Mouse (Mus musculus) lung, postnatal 36 days (tissue): ENCODE measurements around the gene Ppp1r15b.

Source experiments
- DNase-seq: peaks from one replicate; pipeline ENCODE4 v3.0.0; 2022; ENCODE audit warnings: mixed read lengths

The Ppp1r15b gene

GRCm38 (mm10) chr1:133162981-133163380 is 32.0 kb downstream of the Ppp1r15b start:
- no peak for DNase-seq

GRCm38 (mm10) chr1:133163820-133164431 is 33.0 kb downstream of the Ppp1r15b start, which contains the start of gene Plekha6:
Gene Plekha6, plus strand, starts transcription at chr1:133164210.
- peak; percentile 38 for DNase-seq

- no peak for DNase-seq
Measured at GRCm38 (mm10) chr1:133164591-133165011, 33.7 kb downstream of the Ppp1r15b start.

GRCm38 (mm10) chr1:133165111-133165510 is 34.2 kb downstream of the Ppp1r15b start:
- no peak for DNase-seq

GRCm38 (mm10) chr1:133168318-133169060 is 37.5 kb downstream of the Ppp1r15b start:
- DNase-seq = no peak

- no peak for DNase-seq
Measured at GRCm38 (mm10) chr1:133170196-133170595, 39.3 kb downstream of the Ppp1r15b start.

- DNase-seq = no peak
Measured at GRCm38 (mm10) chr1:133171357-133171756, 40.4 kb downstream of the Ppp1r15b start.

- DNase-seq = peak; percentile 50
Measured at GRCm38 (mm10) chr1:133175150-133175549, 44.2 kb downstream of the Ppp1r15b start.

GRCm38 (mm10) chr1:133177480-133178172 is 46.7 kb downstream of the Ppp1r15b start:
- DNase-seq = peak; percentile 63

- DNase-seq = peak; percentile 72
Measured at GRCm38 (mm10) chr1:133178732-133179440, 47.9 kb downstream of the Ppp1r15b start.

GRCm38 (mm10) chr1:133181072-133182015 is 50.4 kb downstream of the Ppp1r15b start:
- DNase-seq = peak; percentile 79

- DNase-seq = peak; percentile 29
Measured at GRCm38 (mm10) chr1:133182016-133182705, 51.2 kb downstream of the Ppp1r15b start.

GRCm38 (mm10) chr1:133182706-133183095 is 51.8 kb downstream of the Ppp1r15b start:
- DNase-seq = no peak

GRCm38 (mm10) chr1:133183141-133183925 is 52.4 kb downstream of the Ppp1r15b start:
- no peak for DNase-seq

GRCm38 (mm10) chr1:133187948-133188680 is 57.2 kb downstream of the Ppp1r15b start:
- DNase-seq = no peak

- DNase-seq = peak; percentile 66
Measured at GRCm38 (mm10) chr1:133188719-133189118, 57.8 kb downstream of the Ppp1r15b start.
